Mouse (Mus musculus): ENCODE data around the gene Focad. TPM values are rescaled to one million over a fixed set of nuclear protein-coding genes. Genes with fewer than 3 reads are reported as not detected.

Focad gene
- polyA plus RNA-seq, 1 experiment: 22.5 TPM

- TF ChIP-seq POLR2A (IDR thresholded peaks at IDR 0.05; ENCODE audit: insufficient read depth, low read length) (no peak), CTCF (IDR thresholded peaks at IDR 0.05; ENCODE audit: low read depth, low read length) (no peak), EP300 (IDR thresholded peaks at IDR 0.05; ENCODE audit: insufficient read depth, low read depth, low read length) (no peak)
- Histone ChIP-seq H3K9me3 (replicated peaks; ENCODE audit: control insufficient read depth, insufficient read depth, low read length, poor library complexity, severe bottlenecking) (no peaks in the 10 kb centered on the region), H3K27ac (ENCODE audit: insufficient read depth, low read length) (no peak overlapping the region), H3K9ac (ENCODE audit: low read depth, poor library complexity, severe bottlenecking) (no peak overlapping the region), H3K27me3 (ENCODE audit: control insufficient read depth, insufficient read depth, low read length, poor library complexity, severe bottlenecking) (no peaks in the 10 kb centered on the region), H3K4me3 (ENCODE audit: low read depth, low read length) (no peak overlapping the region), H3K4me1 (ENCODE audit: control insufficient read depth, insufficient read depth, low read length) (no peaks in the 10 kb centered on the region), H3K36me3 (ENCODE audit: control insufficient read depth, insufficient read depth, low read length, poor library complexity, severe bottlenecking) (no peaks in the 10 kb centered on the region)
Measured at GRCm38 (mm10) chr4:88419378-88419777, 324.9 kb downstream of the Focad start.

GRCm38 (mm10) chr4:88424563-88424962, 330.1 kb downstream of the Focad start:
- H3K27ac ChIP-seq (ENCODE audit: insufficient read depth, low read length): no peak overlapping the region
- TF ChIP-seq CTCF (IDR thresholded peaks at IDR 0.05; ENCODE audit: low read depth, low read length) (no peak), EP300 (IDR thresholded peaks at IDR 0.05; ENCODE audit: insufficient read depth, low read depth, low read length) (no peak)
- H3K27me3 ChIP-seq (ENCODE audit: control insufficient read depth, insufficient read depth, low read length, poor library complexity, severe bottlenecking): no peaks in the 10 kb centered on the region
- no peak overlapping the region for H3K4me3 ChIP-seq (ENCODE audit: low read depth, low read length)
- H3K9ac ChIP-seq (ENCODE audit: low read depth, poor library complexity, severe bottlenecking): no peak overlapping the region
- H3K9me3 ChIP-seq (replicated peaks; ENCODE audit: control insufficient read depth, insufficient read depth, low read length, poor library complexity, severe bottlenecking): no peaks in the 10 kb centered on the region
- H3K36me3 ChIP-seq (ENCODE audit: control insufficient read depth, insufficient read depth, low read length, poor library complexity, severe bottlenecking): no peaks in the 10 kb centered on the region
- H3K4me1 ChIP-seq (ENCODE audit: control insufficient read depth, insufficient read depth, low read length): no peaks in the 10 kb centered on the region

- Histone ChIP-seq H3K4me1 (ENCODE audit: control insufficient read depth, insufficient read depth, low read length) (no peaks in the 10 kb centered on the region), H3K27me3 (ENCODE audit: control insufficient read depth, insufficient read depth, low read length, poor library complexity, severe bottlenecking) (no peaks in the 10 kb centered on the region)
Measured at GRCm38 (mm10) chr4:88427630-88428239, 333.3 kb downstream of the Focad start.

GRCm38 (mm10) chr4:88432412-88433024, 338.1 kb downstream of the Focad start:
- Histone ChIP-seq H3K27me3 (ENCODE audit: control insufficient read depth, insufficient read depth, low read length, poor library complexity, severe bottlenecking) (no peaks in the 10 kb centered on the region), H3K9me3 (replicated peaks; ENCODE audit: control insufficient read depth, insufficient read depth, low read length, poor library complexity, severe bottlenecking) (no peaks in the 10 kb centered on the region), H3K9ac (ENCODE audit: low read depth, poor library complexity, severe bottlenecking) (no peak overlapping the region), H3K4me3 (ENCODE audit: low read depth, low read length) (no peak overlapping the region), H3K27ac (ENCODE audit: insufficient read depth, low read length) (no peak overlapping the region), H3K36me3 (ENCODE audit: control insufficient read depth, insufficient read depth, low read length, poor library complexity, severe bottlenecking) (no peaks in the 10 kb centered on the region), H3K4me1 (ENCODE audit: control insufficient read depth, insufficient read depth, low read length) (no peaks in the 10 kb centered on the region)
- TF ChIP-seq POLR2A (IDR thresholded peaks at IDR 0.05; ENCODE audit: insufficient read depth, low read length) (no peak), EP300 (IDR thresholded peaks at IDR 0.05; ENCODE audit: insufficient read depth, low read depth, low read length) (no peak), CTCF (IDR thresholded peaks at IDR 0.05; ENCODE audit: low read depth, low read length) (no peak)

More at GRCm38 (mm10) chr4:88427630-88428239, 333.3 kb downstream of the Focad start:
- Histone ChIP-seq H3K27ac (ENCODE audit: insufficient read depth, low read length) (no peak overlapping the region), H3K9ac (ENCODE audit: low read depth, poor library complexity, severe bottlenecking) (no peak overlapping the region), H3K9me3 (replicated peaks; ENCODE audit: control insufficient read depth, insufficient read depth, low read length, poor library complexity, severe bottlenecking) (no peaks in the 10 kb centered on the region), H3K4me3 (ENCODE audit: low read depth, low read length) (no peak overlapping the region), H3K36me3 (ENCODE audit: control insufficient read depth, insufficient read depth, low read length, poor library complexity, severe bottlenecking) (no peaks in the 10 kb centered on the region)
- TF ChIP-seq POLR2A (IDR thresholded peaks at IDR 0.05; ENCODE audit: insufficient read depth, low read length) (no peak), EP300 (IDR thresholded peaks at IDR 0.05; ENCODE audit: insufficient read depth, low read depth, low read length) (no peak), CTCF (IDR thresholded peaks at IDR 0.05; ENCODE audit: low read depth, low read length) (no peak)

GRCm38 (mm10) chr4:88436593-88437165, 342.2 kb downstream of the Focad start:
- no peaks in the 10 kb centered on the region for H3K9me3 ChIP-seq (replicated peaks; ENCODE audit: control insufficient read depth, insufficient read depth, low read length, poor library complexity, severe bottlenecking)
- H3K27me3 ChIP-seq (ENCODE audit: control insufficient read depth, insufficient read depth, low read length, poor library complexity, severe bottlenecking): no peaks in the 10 kb centered on the region
- no peak overlapping the region for H3K4me3 ChIP-seq (ENCODE audit: low read depth, low read length)
- TF ChIP-seq CTCF (IDR thresholded peaks at IDR 0.05; ENCODE audit: low read depth, low read length) (no peak), POLR2A (IDR thresholded peaks at IDR 0.05; ENCODE audit: insufficient read depth, low read length) (no peak), EP300 (IDR thresholded peaks at IDR 0.05; ENCODE audit: insufficient read depth, low read depth, low read length) (no peak)
- no peaks in the 10 kb centered on the region for H3K4me1 ChIP-seq (ENCODE audit: control insufficient read depth, insufficient read depth, low read length)
- no peaks in the 10 kb centered on the region for H3K36me3 ChIP-seq (ENCODE audit: control insufficient read depth, insufficient read depth, low read length, poor library complexity, severe bottlenecking)
- no peak overlapping the region for H3K27ac ChIP-seq (ENCODE audit: insufficient read depth, low read length)
- no peak overlapping the region for H3K9ac ChIP-seq (ENCODE audit: low read depth, poor library complexity, severe bottlenecking)

GRCm38 (mm10) chr4:88437166-88437565, 342.7 kb downstream of the Focad start:
- Histone ChIP-seq H3K4me3 (ENCODE audit: low read depth, low read length) (no peak overlapping the region), H3K9me3 (replicated peaks; ENCODE audit: control insufficient read depth, insufficient read depth, low read length, poor library complexity, severe bottlenecking) (no peaks in the 10 kb centered on the region), H3K9ac (ENCODE audit: low read depth, poor library complexity, severe bottlenecking) (no peak overlapping the region), H3K4me1 (ENCODE audit: control insufficient read depth, insufficient read depth, low read length) (no peaks in the 10 kb centered on the region), H3K27me3 (ENCODE audit: control insufficient read depth, insufficient read depth, low read length, poor library complexity, severe bottlenecking) (no peaks in the 10 kb centered on the region), H3K27ac (ENCODE audit: insufficient read depth, low read length) (no peak overlapping the region), H3K36me3 (ENCODE audit: control insufficient read depth, insufficient read depth, low read length, poor library complexity, severe bottlenecking) (no peaks in the 10 kb centered on the region)
- TF ChIP-seq POLR2A (IDR thresholded peaks at IDR 0.05; ENCODE audit: insufficient read depth, low read length) (no peak), EP300 (IDR thresholded peaks at IDR 0.05; ENCODE audit: insufficient read depth, low read depth, low read length) (no peak), CTCF (IDR thresholded peaks at IDR 0.05; ENCODE audit: low read depth, low read length) (no peak)

All from ES-Bruce4 (cell line).